Mouse (Mus musculus) urinary bladder, postnatal 36 days (tissue): Measurements from ENCODE around the gene Lrrc2.

Source experiments
- DNase-seq, 2 experiments: peaks; one replicate each; pipeline ENCODE4 v3.0.0; 2022; ENCODE audit warnings: low spot score in 2 of 2, mixed read lengths in 1 of 2

Gene Lrrc2

GRCm38 (mm10) chr9:110951397-110951796, at the start of gene Lrrc2:
Gene Lrrc2, plus strand, starts transcription at chr9:110951545.
- no peak for DNase-seq

GRCm38 (mm10) chr9:110902271-110902670, 49.1 kb upstream of the Lrrc2 start:
- no peak for DNase-seq

- no peak for DNase-seq
Measured at GRCm38 (mm10) chr9:110907201-110907837, 44.0 kb upstream of the Lrrc2 start.

- DNase-seq: no peak
Measured at GRCm38 (mm10) chr9:110907838-110908630, 43.3 kb upstream of the Lrrc2 start.

- DNase-seq: no peak
Measured at GRCm38 (mm10) chr9:110908631-110909016, 42.7 kb upstream of the Lrrc2 start.

- no peak for DNase-seq
Measured at GRCm38 (mm10) chr9:110909371-110909967, 41.9 kb upstream of the Lrrc2 start.

- no peak for DNase-seq
Measured at GRCm38 (mm10) chr9:110914631-110915236, 36.6 kb upstream of the Lrrc2 start.

GRCm38 (mm10) chr9:110915466-110915865, 35.9 kb upstream of the Lrrc2 start:
- DNase-seq: no peak

GRCm38 (mm10) chr9:110916786-110917185, 34.6 kb upstream of the Lrrc2 start, which contains the start of gene Fam240a:
Gene Fam240a, minus strand, starts transcription at chr9:110916861.
- no peak for DNase-seq

GRCm38 (mm10) chr9:110920665-110921419, 30.5 kb upstream of the Lrrc2 start:
- no peak for DNase-seq

- peak; percentile 39 to 54 for DNase-seq
Measured at GRCm38 (mm10) chr9:110922759-110923158, 28.6 kb upstream of the Lrrc2 start.

- no peak for DNase-seq
Measured at GRCm38 (mm10) chr9:110931573-110931972, 19.8 kb upstream of the Lrrc2 start.

GRCm38 (mm10) chr9:110933850-110934437, 17.4 kb upstream of the Lrrc2 start:
- no peak for DNase-seq

GRCm38 (mm10) chr9:110935941-110936340, 15.4 kb upstream of the Lrrc2 start:
- no peak for DNase-seq

GRCm38 (mm10) chr9:110937506-110938490, 13.5 kb upstream of the Lrrc2 start:
- DNase-seq: no peak

GRCm38 (mm10) chr9:110944265-110944664, 7.1 kb upstream of the Lrrc2 start:
- no peak for DNase-seq

GRCm38 (mm10) chr9:110945343-110945742, 6.0 kb upstream of the Lrrc2 start:
- DNase-seq: no peak

GRCm38 (mm10) chr9:110945926-110946325, 5.4 kb upstream of the Lrrc2 start, which contains the start of gene Tdgf1:
Gene Tdgf1, minus strand, starts transcription at chr9:110946158.
- no peak for DNase-seq

- no peak for DNase-seq
Measured at GRCm38 (mm10) chr9:110946548-110947044, 4.7 kb upstream of the Lrrc2 start.

GRCm38 (mm10) chr9:110947261-110947661, 4.1 kb upstream of the Lrrc2 start:
- DNase-seq: no peak
